Mouse (Mus musculus) kidney, adult 18-20 months (tissue): ENCODE data around the gene Ptp4a2.
"Not testable (repeated sequence)": the region's sequence is repeated elsewhere in the genome, so short reads cannot be mapped to it uniquely, and the experiment has no call there.

Source experiments
- DNase-seq: peaks from one replicate; pipeline ENCODE4 v3.0.0; 2021

Gene Ptp4a2

GRCm38 (mm10) chr4:129810798-129811604 lies at the start of gene Ptp4a2:
Gene Ptp4a2 (plus strand): TSS chr4:129811219.
- peak; percentile 56 for DNase-seq

GRCm38 (mm10) chr4:129761606-129762005 lies 49.4 kb upstream of the Ptp4a2 start:
- no peak for DNase-seq

GRCm38 (mm10) chr4:129762496-129762895 lies 48.5 kb upstream of the Ptp4a2 start:
- DNase-seq = not testable (repeated sequence)

GRCm38 (mm10) chr4:129765351-129765750 lies 45.7 kb upstream of the Ptp4a2 start:
- no peak for DNase-seq

GRCm38 (mm10) chr4:129767782-129768181 lies 43.2 kb upstream of the Ptp4a2 start:
- no peak for DNase-seq

GRCm38 (mm10) chr4:129768742-129769141 lies 42.3 kb upstream of the Ptp4a2 start:
- not testable (repeated sequence) for DNase-seq

GRCm38 (mm10) chr4:129770600-129770999 lies 40.4 kb upstream of the Ptp4a2 start:
- no peak for DNase-seq

GRCm38 (mm10) chr4:129771314-129771671 lies 39.7 kb upstream of the Ptp4a2 start:
- no peak for DNase-seq

GRCm38 (mm10) chr4:129771672-129772521 lies 39.1 kb upstream of the Ptp4a2 start:
- DNase-seq = peak; percentile 49

GRCm38 (mm10) chr4:129781881-129782675 lies 28.9 kb upstream of the Ptp4a2 start:
- peak; percentile 31 for DNase-seq

GRCm38 (mm10) chr4:129782857-129783331 lies 28.1 kb upstream of the Ptp4a2 start:
- DNase-seq = no peak

- no peak for DNase-seq
These were observed 27.5 kb upstream of the Ptp4a2 start for GRCm38 (mm10) chr4:129783506-129783905.

- DNase-seq = peak; percentile 67
These were observed 25.8 kb upstream of the Ptp4a2 start for GRCm38 (mm10) chr4:129785178-129785577.

GRCm38 (mm10) chr4:129788693-129789092 lies 22.3 kb upstream of the Ptp4a2 start:
- DNase-seq = no peak

GRCm38 (mm10) chr4:129789635-129790034 lies 21.4 kb upstream of the Ptp4a2 start:
- no peak for DNase-seq

- DNase-seq = no peak
These were observed 20.5 kb upstream of the Ptp4a2 start for GRCm38 (mm10) chr4:129790475-129790874.

GRCm38 (mm10) chr4:129791399-129791798 lies 19.6 kb upstream of the Ptp4a2 start:
- DNase-seq = no peak

- DNase-seq = no peak
These were observed 18.3 kb upstream of the Ptp4a2 start for GRCm38 (mm10) chr4:129792666-129793202.

GRCm38 (mm10) chr4:129793713-129794329 lies 17.2 kb upstream of the Ptp4a2 start:
- no peak for DNase-seq

GRCm38 (mm10) chr4:129795151-129795860 lies 15.7 kb upstream of the Ptp4a2 start:
- DNase-seq = peak; percentile 25

GRCm38 (mm10) chr4:129795861-129796260 lies 15.2 kb upstream of the Ptp4a2 start:
- DNase-seq = no peak
